Mouse (Mus musculus) kidney, postnatal 0 days (tissue): ENCODE data around the gene Carf. TPM values are rescaled to one million over a fixed set of nuclear protein-coding genes. Genes with fewer than 3 reads are reported as not detected.
"Not testable (repeated sequence)": the region's sequence is repeated elsewhere in the genome, so short reads cannot be mapped to it uniquely, and the experiment has no call there.

Source experiments
- ATAC-seq: fragments of 200-750 bp; cut with Nextera tagmentation; replicated peaks from 2 replicates; pipeline ENCODE4 v1.8.0; 2017; ENCODE audit warnings: low read depth, moderate number of reproducible peaks, moderate TSS enrichment, moderate library complexity; ENCODE audit not compliant: low FRiP score
- DNase-seq: peaks from one replicate; pipeline ENCODE4 v3.0.0-alpha.2; 2016; ENCODE audit warnings: low spot score
- H3K27ac ChIP-seq: fragments of 300-500 bp; sonication (generic); 2 replicates; pipeline ENCODE4 v1.5.1; 2014; ENCODE audit warnings: mild to moderate bottlenecking
- H3K27me3 ChIP-seq: fragments of 300-500 bp; sonication (generic); 2 replicates; pipeline ENCODE4 v1.6.1; 2014; ENCODE audit warnings: low read length, mixed read lengths; ENCODE audit not compliant: insufficient read depth
- H3K36me3 ChIP-seq: fragments of 300-500 bp; sonication (generic); 2 replicates; pipeline ENCODE4 v1.6.1; 2014; ENCODE audit warnings: low read length, mixed read lengths; ENCODE audit not compliant: insufficient read depth
- H3K4me1 ChIP-seq: fragments of 300-500 bp; sonication (generic); replicated peaks from 2 replicates; pipeline ENCODE4 v1.6.1; 2014; ENCODE audit warnings: antibody characterized with exemption, low read length, mixed read lengths; ENCODE audit not compliant: insufficient read depth
- H3K4me2 ChIP-seq: fragments of 300-500 bp; sonication (generic); 2 replicates; pipeline ENCODE4 v1.6.1; 2014; ENCODE audit warnings: mild to moderate bottlenecking, low read length, moderate library complexity, mixed read lengths
- H3K4me3 ChIP-seq: fragments of 300-500 bp; sonication (generic); replicated peaks from 2 replicates; pipeline ENCODE4 v1.5.1; 2014; ENCODE audit warnings: low read depth, low read length
- H3K9ac ChIP-seq: fragments of 300-500 bp; sonication (generic); 2 replicates; pipeline ENCODE4 v1.6.1; 2014; ENCODE audit warnings: low read depth, low read length
- H3K9me3 ChIP-seq: fragments of 300-500 bp; sonication (generic); replicated peaks from 2 replicates; pipeline ENCODE4 v1.6.1; 2016; ENCODE audit warnings: low read length, inconsistent platforms, mixed read lengths
- CTCF ChIP-seq: IDR thresholded peaks from 2 replicates; pipeline ENCODE4 v1.5.1; 2016; ENCODE audit warnings: antibody characterized with exemption, low read depth, mild to moderate bottlenecking, moderate library complexity
- WGBS: fragments of 180-500 bp; shearing (Covaris S2); extraction: QIAGEN DNeasy Blood & Tissue Kit; methylation state at CpG from one replicate; pipeline ENCODE4 v1.1.7; 2014; 5-methylcytosine and 5-hydroxymethylcytosine counted together
- polyA plus RNA-seq: library from polyadenylated mRNA; unstranded; fragments of >200 nt; fragmentation: Nextera tagmentation; extraction: Ambion mirVana; gene quantifications from 2 replicates; pipeline ENCODE4 v1.2.1, GENCODE M21; 2015

The Carf gene
- polyA plus RNA-seq, 1 experiment from 2014 or later: 4.6 TPM

DNA sequence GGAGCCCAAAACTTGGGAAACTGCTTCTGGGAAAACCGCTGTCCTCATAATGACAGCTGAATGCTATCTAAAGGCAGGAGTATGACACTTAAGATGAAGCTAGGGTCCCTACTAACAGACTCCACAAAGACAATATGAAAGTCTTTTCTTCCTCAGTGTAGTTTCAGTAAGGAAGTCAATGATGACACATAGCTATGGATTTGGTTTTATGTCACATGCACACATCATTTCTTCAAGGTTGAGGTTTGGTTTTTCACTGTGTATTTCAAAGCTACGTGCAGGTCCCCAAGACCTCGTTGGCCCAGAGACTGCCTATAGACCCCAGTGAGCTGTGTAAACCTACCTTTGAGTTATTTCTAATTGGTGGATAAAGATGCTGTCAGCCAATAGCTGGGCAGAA is 75.1 kb downstream of the Carf start:
- no peak overlapping the region for H3K9ac ChIP-seq
- no peaks in the 10 kb centered on the region for H3K36me3 ChIP-seq
- no peak for TF ChIP-seq CTCF
- DNase-seq (no peak), ATAC-seq (no peak)
- H3K4me3 ChIP-seq: no peak overlapping the region
- 87% methylated on average over 3 of the region's 3 CpGs for WGBS
- no peaks in the 10 kb centered on the region for H3K9me3 ChIP-seq
- H3K4me1 ChIP-seq: no peaks in the 10 kb centered on the region
- H3K27ac ChIP-seq: no peak overlapping the region
- no peak overlapping the region for H3K4me2 ChIP-seq
- no peaks in the 10 kb centered on the region for H3K27me3 ChIP-seq

GRCm38 (mm10) chr1:60177814-60178213 is 79.8 kb downstream of the Carf start:
- not testable (repeated sequence) for H3K9ac ChIP-seq, H3K36me3 ChIP-seq, H3K27ac ChIP-seq, ATAC-seq, H3K27me3 ChIP-seq, H3K4me1 ChIP-seq, DNase-seq, H3K4me3 ChIP-seq, H3K4me2 ChIP-seq, H3K9me3 ChIP-seq
- 92% methylated on average over 1 of the region's 1 CpGs for WGBS

GRCm38 (mm10) chr1:60179376-60179775 is 81.3 kb downstream of the Carf start:
- H3K4me2 ChIP-seq: peak overlapping the region; percentile 63
- no peak for TF ChIP-seq CTCF
- no peaks in the 10 kb centered on the region for H3K36me3 ChIP-seq
- peak overlapping the region; percentile 98; the same call in 1 of the 2 replicates for H3K27ac ChIP-seq
- no peak for DNase-seq
- ATAC-seq: no peak
- H3K9ac ChIP-seq: peak overlapping the region; percentile 57; the same call in 1 of the 2 replicates
- H3K9me3 ChIP-seq: no peaks in the 10 kb centered on the region
- H3K27me3 ChIP-seq: no peaks in the 10 kb centered on the region
- peak overlapping the region; percentile 89; the same call in 1 of the 2 replicates for H3K4me3 ChIP-seq
- 26% methylated on average over 4 of the region's 4 CpGs for WGBS
- H3K4me1 ChIP-seq: no peaks in the 10 kb centered on the region

DNA sequence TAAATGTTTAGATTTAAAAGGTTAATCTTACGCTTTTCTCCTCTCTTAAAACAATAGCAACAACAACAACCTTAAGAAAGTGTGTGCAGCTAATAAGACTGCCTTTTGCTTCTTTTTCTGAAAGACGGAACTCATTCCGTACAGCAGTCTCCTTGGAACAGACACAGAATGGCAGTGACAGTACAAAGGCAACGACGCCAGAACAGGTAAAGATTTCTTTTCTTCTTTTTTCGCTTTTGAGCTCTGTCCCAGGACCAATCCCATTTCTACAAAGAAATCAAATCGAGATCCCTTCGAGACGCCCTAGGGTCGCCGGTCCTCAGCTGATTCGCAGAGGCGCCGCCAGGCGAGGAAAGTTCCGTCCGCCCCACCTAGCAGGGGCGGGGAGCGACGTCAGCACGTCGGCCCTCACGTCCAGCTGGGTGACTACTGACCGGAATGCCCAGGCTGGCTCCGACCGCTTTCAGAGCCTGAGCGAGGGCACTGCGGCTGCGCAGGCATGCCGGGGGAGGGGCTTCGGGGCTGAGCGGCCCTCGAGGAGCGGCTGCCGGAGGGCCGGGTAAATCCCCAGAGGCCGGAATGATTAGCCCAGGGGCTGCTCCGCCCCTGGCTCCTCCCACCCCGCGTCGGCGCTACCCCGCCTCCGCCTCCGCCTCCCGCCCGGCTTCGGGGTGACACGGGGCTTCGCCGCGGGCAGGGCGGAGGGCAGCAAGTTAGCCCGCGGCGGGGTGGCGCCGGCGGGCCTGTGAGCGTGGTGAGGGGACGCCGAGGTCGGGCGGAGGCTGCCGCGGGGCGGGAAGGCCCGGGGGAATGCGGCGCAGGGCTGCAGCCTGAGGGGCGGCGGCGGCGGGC is 82.1 kb downstream of the Carf start, which contains the start of gene Nbeal1:
Nbeal1 (plus strand) TSS at position 668 of the 852 bp plus-strand sequence.
- no peaks in the 10 kb centered on the region for H3K27me3 ChIP-seq
- WGBS: under 1% methylated on average over 70 of the region's 74 CpGs

DNA sequence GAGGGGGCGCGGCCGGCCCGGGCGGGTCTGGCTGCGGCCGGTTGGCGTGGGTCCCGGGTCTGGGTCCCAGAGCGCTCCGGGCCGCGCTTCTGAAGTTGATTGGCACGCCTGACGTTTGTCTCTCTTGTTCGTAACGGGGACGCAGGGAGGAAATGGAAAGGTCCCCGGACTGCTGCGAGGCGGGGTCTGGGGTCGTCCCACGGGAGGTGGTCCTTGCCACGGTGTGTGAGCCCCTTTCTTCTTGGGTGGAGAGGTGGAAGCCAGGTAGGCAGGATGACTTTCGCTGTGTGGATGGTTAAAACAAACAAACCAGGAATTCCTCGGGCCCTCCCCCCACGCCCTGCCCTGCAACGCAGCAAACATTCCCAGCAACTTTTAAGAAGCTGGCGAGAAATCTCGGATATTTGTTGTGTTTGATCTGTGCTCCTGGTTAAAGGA is 82.8 kb downstream of the Carf start:
- peak overlapping the region; percentile 98 for H3K27ac ChIP-seq
- peak; percentile 84 for ATAC-seq
- H3K27me3 ChIP-seq: no peaks in the 10 kb centered on the region
- 1% methylated on average over 27 of the region's 30 CpGs for WGBS
- H3K9me3 ChIP-seq: no peaks in the 10 kb centered on the region
- DNase-seq: peak; percentile 65
- no peaks in the 10 kb centered on the region for H3K36me3 ChIP-seq
- peak overlapping the region; percentile 63 for H3K4me2 ChIP-seq
- H3K4me1 ChIP-seq: no peaks in the 10 kb centered on the region
- no peak for TF ChIP-seq CTCF
- peak overlapping the region; percentile 89 for H3K4me3 ChIP-seq
- peak overlapping the region; percentile 89 for H3K9ac ChIP-seq

More for the DNA sequence above, 82.1 kb downstream of the Carf start, which contains the start of gene Nbeal1:
- peak within 1 kb of the TSS; percentile 89 for H3K4me3 ChIP-seq
- H3K27ac ChIP-seq: peak within 1 kb of the TSS; percentile 98
- ATAC-seq (peak; percentile 99), DNase-seq (peak; percentile 98)
- peak within 1 kb of the TSS; percentile 63 for H3K4me2 ChIP-seq
- TF ChIP-seq CTCF: peak; percentile 28
- H3K9me3 ChIP-seq: no peaks in the 10 kb centered on the region
- H3K36me3 ChIP-seq: no peaks in the 10 kb centered on the region
- H3K4me1 ChIP-seq: no peaks in the 10 kb centered on the region
- peak within 1 kb of the TSS; percentile 89 for H3K9ac ChIP-seq

DNA sequence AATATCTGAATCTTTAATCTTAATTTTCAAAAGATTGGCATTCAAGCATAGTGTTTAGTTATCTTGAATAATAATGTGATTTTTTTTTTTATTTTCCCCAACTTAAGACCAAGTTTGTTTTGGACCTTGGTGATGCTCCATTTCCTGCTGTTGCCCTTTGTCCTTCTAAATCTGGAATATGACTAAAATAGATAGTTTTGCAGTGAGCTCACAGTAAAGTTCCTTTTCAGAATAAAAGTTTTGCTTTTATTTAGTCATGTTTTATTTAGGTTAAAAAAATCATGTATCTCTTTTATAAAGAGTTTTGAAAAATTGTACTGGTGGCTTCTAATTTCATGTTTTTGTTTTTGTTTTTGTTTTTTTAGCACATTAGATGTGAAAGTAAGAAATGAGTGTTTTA is 90.4 kb downstream of the Carf start:
- no peak for ATAC-seq
- Histone ChIP-seq H3K27ac (no peak overlapping the region), H3K4me1 (no peaks in the 10 kb centered on the region), H3K27me3 (no peaks in the 10 kb centered on the region), H3K9me3 (no peaks in the 10 kb centered on the region), H3K4me3 (no peak overlapping the region), H3K36me3 (no peaks in the 10 kb centered on the region), H3K4me2 (no peak overlapping the region), H3K9ac (no peak overlapping the region)
- DNase-seq: peak; percentile 38
- no peak for TF ChIP-seq CTCF
